Mouse (Mus musculus) effector memory CD4-positive, alpha-beta T cell, adult 7 months (primary cell): Measurements from ENCODE around the gene Tmem256. TPM values are rescaled to one million over a fixed set of nuclear protein-coding genes. Genes with fewer than 3 reads are reported as not detected.

ENCODE experiments used
- polyA plus RNA-seq: library from polyadenylated mRNA; unstranded; fragments of 100-300 nt; shearing (Covaris generic); gene quantifications from one replicate; pipeline ENCODE4 v1.2.1, GENCODE M21; 2017

Gene Tmem256
- polyA plus RNA-seq = 44.3 TPM

GRCm38 (mm10) chr11:69837952-69838713 is at the start of gene Tmem256:
Gene Tmem256, plus strand, starts transcription at chr11:69838514.

DNA sequence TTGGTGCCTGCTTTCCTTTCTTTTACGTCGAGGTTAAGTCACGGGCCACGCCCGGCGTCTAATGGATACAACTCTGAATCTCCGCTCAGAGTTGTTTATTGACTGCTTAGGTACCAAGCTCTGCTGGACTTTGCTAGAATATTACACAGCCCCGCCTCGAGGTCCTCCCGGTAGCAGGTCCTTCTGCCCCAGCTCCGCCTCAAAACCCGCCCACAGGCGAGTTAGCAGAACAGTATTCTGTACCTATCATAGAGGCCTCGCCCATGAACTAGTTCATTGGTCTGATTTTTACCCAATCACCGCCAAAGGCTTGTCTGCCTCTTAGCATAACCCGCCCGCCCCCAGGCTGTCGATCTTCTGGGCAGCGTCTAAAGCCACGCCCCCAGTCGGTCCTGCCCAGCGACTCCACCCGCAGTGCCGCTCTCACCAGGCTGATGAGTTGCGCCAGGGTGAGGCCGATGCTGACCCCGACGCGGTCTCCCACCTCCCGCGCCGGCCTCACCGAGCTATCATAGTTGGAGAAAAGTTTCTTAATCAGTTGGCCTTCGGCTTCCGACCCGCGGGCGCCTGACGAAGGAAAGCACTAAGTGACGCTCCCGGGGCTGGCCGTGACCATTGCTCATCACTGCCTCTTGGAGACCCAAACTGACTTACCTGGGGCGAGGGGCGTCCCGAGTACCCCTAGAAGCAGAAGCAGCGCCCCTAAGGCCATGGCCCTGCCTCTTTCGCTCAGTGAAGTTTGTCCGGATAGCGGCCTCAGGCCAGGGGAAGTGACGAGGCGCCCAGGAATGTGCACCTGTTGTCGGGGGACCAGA is 42.9 kb upstream of the Tmem256 start, which contains the start of gene Chrnb1:
Gene Chrnb1 (minus strand): TSS at position 776 of the 815 bp plus-strand sequence.

GRCm38 (mm10) chr11:69801379-69801977 is 36.8 kb upstream of the Tmem256 start, which contains the start of gene Fgf11:
Gene Fgf11, minus strand, starts transcription at chr11:69801857.

GRCm38 (mm10) chr11:69804972-69805909 is 33.1 kb upstream of the Tmem256 start, which contains the start of gene Tmem102:
Gene Tmem102, minus strand, starts transcription at chr11:69805624.

DNA sequence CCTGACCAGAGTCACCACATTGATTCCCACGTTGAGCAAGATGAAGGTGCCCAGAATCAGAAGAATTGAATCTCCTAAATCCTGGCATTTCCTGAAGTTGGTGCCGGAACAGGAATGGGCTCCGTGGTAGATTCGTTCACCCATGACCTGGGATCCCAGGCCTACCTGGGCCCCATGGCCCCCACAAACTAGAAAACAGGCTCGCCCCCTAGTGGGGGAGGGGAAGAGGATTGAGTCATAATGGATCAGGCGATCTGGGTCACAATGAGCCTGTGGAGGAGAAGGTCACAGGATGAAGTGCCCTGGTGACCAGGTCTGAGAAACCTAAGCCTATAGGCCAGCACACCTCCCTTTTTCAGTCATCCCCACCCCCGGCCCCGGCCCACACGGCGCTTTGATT is 23.2 kb upstream of the Tmem256 start, which contains the start of gene Gm39566:
Gene Gm39566 (minus strand): TSS at position 144 of the 400 bp plus-strand sequence.

DNA sequence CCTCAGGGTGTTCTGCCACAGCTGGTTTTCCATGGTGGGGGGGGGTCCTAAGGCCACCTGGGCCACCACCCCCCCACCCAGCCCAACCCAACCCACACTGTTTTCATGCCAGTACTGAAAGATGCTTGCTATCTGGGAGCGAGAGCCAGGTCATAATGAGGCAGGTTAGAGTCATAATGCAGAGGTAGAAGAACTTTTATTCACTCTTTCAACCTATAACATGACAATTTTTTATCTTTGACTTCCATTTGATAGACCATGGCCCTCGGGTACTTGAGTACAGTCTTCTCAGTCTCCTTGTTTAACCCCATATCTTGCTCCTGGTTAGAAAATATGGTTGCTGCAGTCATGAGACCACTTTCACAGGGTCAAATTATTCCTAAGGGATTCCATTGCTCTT is 19.9 kb upstream of the Tmem256 start, which contains the start of gene Spem2:
Gene Spem2 (minus strand): TSS at position 101 of the 400 bp plus-strand sequence.

DNA sequence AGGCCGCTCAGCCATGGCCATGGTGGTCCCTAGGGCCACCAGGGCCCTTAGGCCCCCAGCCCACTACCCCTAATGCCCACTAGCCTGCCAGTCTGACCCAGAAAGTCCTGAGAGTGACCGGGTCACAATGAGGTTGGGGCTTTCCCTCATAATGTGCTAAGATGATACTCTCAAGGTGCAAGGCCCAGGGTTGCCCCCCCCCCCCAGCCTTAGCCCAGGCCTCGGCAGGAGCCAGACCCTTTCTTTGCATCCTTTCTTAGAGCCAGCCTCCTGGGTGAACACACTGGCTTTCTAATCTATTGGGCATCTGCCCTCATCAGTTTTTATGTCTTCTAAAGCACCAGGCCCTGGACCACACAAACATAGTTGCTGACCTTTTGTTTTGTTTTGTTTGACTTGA is 16.2 kb upstream of the Tmem256 start, which contains the start of gene Spem1:
Gene Spem1 (minus strand): TSS at position 101 of the 400 bp plus-strand sequence.

DNA sequence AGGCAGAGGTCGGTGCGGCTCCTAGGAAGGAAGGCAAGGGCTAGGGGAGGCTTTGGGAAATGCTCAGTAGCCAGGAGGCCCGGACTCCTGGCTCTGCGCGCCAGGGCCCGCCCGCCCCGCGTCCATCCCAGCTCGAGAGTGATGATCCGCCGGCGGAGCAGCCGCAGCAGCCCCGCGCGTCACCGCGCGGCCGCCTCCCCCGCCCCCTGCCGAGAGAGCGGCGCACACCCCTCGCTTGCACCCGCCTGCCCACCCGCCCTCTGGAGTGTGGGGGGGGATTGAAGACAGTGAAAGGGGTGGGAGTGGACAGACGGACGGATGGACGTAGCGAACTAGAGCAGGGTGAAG is 736 bp upstream of the Tmem256 start, which contains the start of gene Nlgn2:
Gene Nlgn2 (minus strand): TSS at position 181 of the 348 bp plus-strand sequence.

DNA sequence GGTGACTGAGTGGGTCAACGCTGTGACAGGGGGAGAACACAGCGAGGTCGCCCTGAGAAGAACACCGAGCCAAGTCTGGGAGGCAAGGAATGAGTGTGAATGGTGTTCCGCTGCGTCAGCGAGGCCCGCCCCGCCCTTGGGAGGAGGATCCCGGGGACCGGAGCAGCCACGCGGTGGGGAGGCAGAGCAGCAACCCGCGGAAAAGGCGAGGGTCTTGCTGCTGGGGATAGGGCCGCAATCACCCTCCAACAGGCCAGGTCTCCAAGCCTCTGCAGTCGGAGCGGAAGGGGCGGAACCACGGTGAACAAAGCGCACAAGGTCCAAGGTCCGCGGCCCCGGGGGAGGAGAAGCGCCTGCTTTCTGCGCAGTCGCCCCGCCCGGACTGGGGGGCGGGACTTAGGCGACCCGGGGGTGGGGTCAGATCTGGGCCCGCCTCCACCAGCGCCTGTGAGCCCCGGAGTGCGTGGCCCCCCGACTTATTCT is 7.9 kb downstream of the Tmem256 start, which contains the start of gene Plscr3:
Gene Plscr3 (plus strand): TSS at position 179 of the 483 bp plus-strand sequence.

GRCm38 (mm10) chr11:69858113-69858998 is 20.0 kb downstream of the Tmem256 start, which contains the start of gene Tnk1:
Gene Tnk1, minus strand, starts transcription at chr11:69858730.

GRCm38 (mm10) chr11:69877878-69878277 is 39.6 kb downstream of the Tmem256 start, which contains the start of gene Tmem95:
Gene Tmem95, minus strand, starts transcription at chr11:69878018.

GRCm38 (mm10) chr11:69880853-69881603 is 42.7 kb downstream of the Tmem256 start, which contains the start of gene Kctd11:
Gene Kctd11, minus strand, starts transcription at chr11:69881406.

Other genes with a start within 250 kb of the Tmem256 start
- not detected for gene Atp1b2, start 232.6 kb upstream of the Tmem256 start, polyA plus RNA-seq
- gene Shbg, start 220.6 kb upstream of the Tmem256 start, polyA plus RNA-seq = 0.68 TPM
- gene Sat2, start 216.5 kb upstream of the Tmem256 start, polyA plus RNA-seq = 0.59 TPM
- gene Fxr2, start 205.5 kb upstream of the Tmem256 start, polyA plus RNA-seq = 73.0 TPM
- gene Sox15, start 183.2 kb upstream of the Tmem256 start, polyA plus RNA-seq = 0.76 TPM
- 44.5 TPM for gene Mpdu1, start 175.9 kb upstream of the Tmem256 start, polyA plus RNA-seq
- 3.9 TPM for gene Cd68, start 172.4 kb upstream of the Tmem256 start, polyA plus RNA-seq
- 729 TPM for gene Eif4a1, start 166.1 kb upstream of the Tmem256 start, polyA plus RNA-seq
- gene Senp3, start 156.4 kb upstream of the Tmem256 start, polyA plus RNA-seq = 29.6 TPM
- gene Tnfsf13, start 152.7 kb upstream of the Tmem256 start, polyA plus RNA-seq = not detected
- gene Tnfsf12, start 142.7 kb upstream of the Tmem256 start, polyA plus RNA-seq = not detected
- not detected for gene Tnfsfm13, start 142.4 kb upstream of the Tmem256 start, polyA plus RNA-seq
- gene Polr2a, start 79.9 kb upstream of the Tmem256 start, polyA plus RNA-seq = 51.9 TPM
- gene Slc35g3, start 76.5 kb upstream of the Tmem256 start, polyA plus RNA-seq = 0.26 TPM
- 4.2 TPM for gene Zbtb4, start 72.6 kb upstream of the Tmem256 start, polyA plus RNA-seq
- gene Chrnb1, start 42.6 kb upstream of the Tmem256 start, polyA plus RNA-seq = 0.52 TPM
- gene Fgf11, start 36.7 kb upstream of the Tmem256 start, polyA plus RNA-seq = not detected
- not detected for gene Tmem102, start 32.9 kb upstream of the Tmem256 start, polyA plus RNA-seq
- gene Gm39566, start 23.2 kb upstream of the Tmem256 start, polyA plus RNA-seq = 0.16 TPM
- gene Spem2, start 20.0 kb upstream of the Tmem256 start, polyA plus RNA-seq = 0.39 TPM
- not detected for gene Spem1, start 16.3 kb upstream of the Tmem256 start, polyA plus RNA-seq
- gene Nlgn2, start 730 bp upstream of the Tmem256 start, polyA plus RNA-seq = 0.15 TPM
- 8.5 TPM for gene Plscr3, start 7.9 kb downstream of the Tmem256 start, polyA plus RNA-seq
- 0.27 TPM for gene Tnk1, start 20.2 kb downstream of the Tmem256 start, polyA plus RNA-seq
- gene Tmem95, start 39.5 kb downstream of the Tmem256 start, polyA plus RNA-seq = not detected
- 0.95 TPM for gene Kctd11, start 42.9 kb downstream of the Tmem256 start, polyA plus RNA-seq
- gene Acap1, start 57.0 kb downstream of the Tmem256 start, polyA plus RNA-seq = 485 TPM
- 1.6 TPM for gene 2810408A11Rik, start 62.5 kb downstream of the Tmem256 start, polyA plus RNA-seq
- 7.3 TPM for gene Neurl4, start 62.6 kb downstream of the Tmem256 start, polyA plus RNA-seq
- gene Gps2, start 75.4 kb downstream of the Tmem256 start, polyA plus RNA-seq = 235 TPM
- gene Eif5a, start 83.4 kb downstream of the Tmem256 start, polyA plus RNA-seq = 1,038 TPM
- gene Ybx2, start 97.3 kb downstream of the Tmem256 start, polyA plus RNA-seq = not detected
- gene Slc2a4, start 109.7 kb downstream of the Tmem256 start, polyA plus RNA-seq = not detected
- gene Cldn7, start 126.3 kb downstream of the Tmem256 start, polyA plus RNA-seq = not detected
- gene Ctdnep1, start 142.6 kb downstream of the Tmem256 start, polyA plus RNA-seq = 34.3 TPM
- 57.5 TPM for gene Elp5, start 144.0 kb downstream of the Tmem256 start, polyA plus RNA-seq
- gene Gabarap, start 152.6 kb downstream of the Tmem256 start, polyA plus RNA-seq = 358 TPM
- 52.1 TPM for gene Phf23, start 157.3 kb downstream of the Tmem256 start, polyA plus RNA-seq
- gene Dvl2, start 162.1 kb downstream of the Tmem256 start, polyA plus RNA-seq = 15.5 TPM
- gene Acadvl, start 176.9 kb downstream of the Tmem256 start, polyA plus RNA-seq = 101 TPM
- 6.9 TPM for gene Dlg4, start 178.4 kb downstream of the Tmem256 start, polyA plus RNA-seq
- not detected for gene Asgr1, start 215.6 kb downstream of the Tmem256 start, polyA plus RNA-seq